Mouse (Mus musculus) gastrocnemius, postnatal 25 days (tissue): Measurements from ENCODE around the gene Baiap2l1. TPM values are rescaled to one million over a fixed set of nuclear protein-coding genes. Genes with fewer than 3 reads are reported as not detected.

Source experiments
- DNase-seq: peaks from one replicate; pipeline ENCODE4 v3.0.0; 2022
- total RNA-seq, 2 experiments: library from RNA; stranded (reverse); gene quantifications; 1 replicate in 1 of 2; 2 replicates in 1 of 2; pipeline ENCODE4 v1.2.3; 2021

Baiap2l1 gene
- total RNA-seq, 2 experiments from 2014 or later: 0.35 to 0.84 TPM

- no peak for DNase-seq
Observed at GRCm38 (mm10) chr5:144230216-144230615, 127.7 kb downstream of the Baiap2l1 start.

- DNase-seq: no peak
Observed at GRCm38 (mm10) chr5:144226220-144226619, 131.7 kb downstream of the Baiap2l1 start.

GRCm38 (mm10) chr5:144223899-144224816 lies 133.8 kb downstream of the Baiap2l1 start:
- no peak for DNase-seq

- peak; percentile 93 for DNase-seq
Observed at GRCm38 (mm10) chr5:144223503-144223862, 134.4 kb downstream of the Baiap2l1 start, which contains the start of gene Tecpr1. Tecpr1 (minus strand) TSS chr5:144223615.

- DNase-seq: peak; percentile 49
Observed at GRCm38 (mm10) chr5:144222811-144223502, 135.0 kb downstream of the Baiap2l1 start.

GRCm38 (mm10) chr5:144221305-144221704 lies 136.6 kb downstream of the Baiap2l1 start:
- no peak for DNase-seq

- DNase-seq: no peak
Observed at GRCm38 (mm10) chr5:144219936-144220335, 138.0 kb downstream of the Baiap2l1 start.

GRCm38 (mm10) chr5:144219306-144219705 lies 138.6 kb downstream of the Baiap2l1 start:
- DNase-seq: no peak

GRCm38 (mm10) chr5:144218061-144218460 lies 139.9 kb downstream of the Baiap2l1 start:
- no peak for DNase-seq

- no peak for DNase-seq
Observed at GRCm38 (mm10) chr5:144215992-144216391, 141.9 kb downstream of the Baiap2l1 start.

Other genes with a start within 250 kb of the Baiap2l1 start
- not detected for gene Bhlha15, start 167.8 kb downstream of the Baiap2l1 start, total RNA-seq
- 10 to 100 TPM; 14.4 to 15.3 TPM for gene Tecpr1, start 134.5 kb downstream of the Baiap2l1 start, total RNA-seq
- 10 to 100 TPM; 36.0 to 43.5 TPM for gene Bri3, start 113.7 kb downstream of the Baiap2l1 start, total RNA-seq
- under 1 TPM; 0.10 to 0.13 TPM for gene Nptx2, start 187.8 kb upstream of the Baiap2l1 start, total RNA-seq